Mouse (Mus musculus): ENCODE data around the gene Polr2l.

- no peak for TF ChIP-seq CTCF (IDR thresholded peaks at IDR 0.05; ENCODE audit: extremely low read depth, insufficient read depth, insufficient read length, insufficient replicate concordance)
- TF ChIP-seq POLR2A (IDR thresholded peaks at IDR 0.05; ENCODE audit: low read depth, low read length) = no peak
Measured at GRCm38 (mm10) chr7:141436523-141436892, 38.4 kb downstream of the Polr2l start.

All from spleen, adult 2 months (tissue).